Mouse (Mus musculus) liver, adult (tissue): ENCODE results near the gene 1300017J02Rik.

Experiments used
- GATA4 ChIP-seq: IDR thresholded peaks from 2 replicates; pipeline ENCODE4 v1.6.1; 2014; ENCODE audit warnings: mild to moderate bottlenecking, low read length; ENCODE audit not compliant: insufficient replicate concordance

The 1300017J02Rik gene

GRCm38 (mm10) chr9:103304927-103305326 is at the start of gene 1300017J02Rik, which contains the start of gene Topbp1:
1300017J02Rik (minus strand) TSS chr9:103305082.
Topbp1 (plus strand) TSS chr9:103305215.
- TF ChIP-seq GATA4 = peak; percentile 25; the same call in 1 of the 2 replicates

GRCm38 (mm10) chr9:103348791-103349190 is 43.9 kb upstream of the 1300017J02Rik start:
- TF ChIP-seq GATA4 = no peak

- peak; percentile 32; the same call in 1 of the 2 replicates for TF ChIP-seq GATA4
Observed at GRCm38 (mm10) chr9:103347996-103348490, 43.2 kb upstream of the 1300017J02Rik start.

- TF ChIP-seq GATA4 = no peak
Observed at GRCm38 (mm10) chr9:103347045-103347444, 42.2 kb upstream of the 1300017J02Rik start.

GRCm38 (mm10) chr9:103336912-103337311 is 32.0 kb upstream of the 1300017J02Rik start:
- TF ChIP-seq GATA4 = no peak

GRCm38 (mm10) chr9:103332663-103333062 is 27.8 kb upstream of the 1300017J02Rik start:
- no peak for TF ChIP-seq GATA4

GRCm38 (mm10) chr9:103326449-103326848 is 21.6 kb upstream of the 1300017J02Rik start:
- no peak for TF ChIP-seq GATA4

GRCm38 (mm10) chr9:103324678-103325077 is 19.8 kb upstream of the 1300017J02Rik start:
- TF ChIP-seq GATA4 = no peak

- TF ChIP-seq GATA4 = no peak
Observed at GRCm38 (mm10) chr9:103309832-103310231, 5.0 kb upstream of the 1300017J02Rik start.

GRCm38 (mm10) chr9:103305332-103306041 is 605 bp upstream of the 1300017J02Rik start:
- TF ChIP-seq GATA4 = no peak

- TF ChIP-seq GATA4 = no peak
Observed at GRCm38 (mm10) chr9:103302666-103303065, 2.2 kb downstream of the 1300017J02Rik start.

GRCm38 (mm10) chr9:103302239-103302638 is 2.6 kb downstream of the 1300017J02Rik start:
- TF ChIP-seq GATA4 = no peak

GRCm38 (mm10) chr9:103301086-103301485 is 3.8 kb downstream of the 1300017J02Rik start:
- TF ChIP-seq GATA4 = no peak; the same call in 1 of the 2 replicates

- no peak for TF ChIP-seq GATA4
Observed at GRCm38 (mm10) chr9:103294507-103294906, 10.4 kb downstream of the 1300017J02Rik start.

GRCm38 (mm10) chr9:103288489-103289180 is 16.2 kb downstream of the 1300017J02Rik start:
- TF ChIP-seq GATA4 = no peak
